Mouse (Mus musculus): ENCODE results near the gene Gm28308.

The Gm28308 gene

GRCm38 (mm10) chr6:52213119-52213986, at the start of gene Gm28308, which contains the start of gene Hoxa3:
TSS of gene Gm28308 (minus strand) at chr6:52213339.
TSS of gene Hoxa3 (minus strand) at chr6:52213336.
- no peak for DNase-seq

GRCm38 (mm10) chr6:52262463-52263320, 49.6 kb upstream of the Gm28308 start:
- no peak for DNase-seq

GRCm38 (mm10) chr6:52261751-52262462, 48.8 kb upstream of the Gm28308 start:
- DNase-seq: no peak

- no peak for DNase-seq
Observed at GRCm38 (mm10) chr6:52260654-52261575, 47.8 kb upstream of the Gm28308 start, which contains the start of gene Hoxa13. TSS of gene Hoxa13 (minus strand) at chr6:52260880.

DNA sequence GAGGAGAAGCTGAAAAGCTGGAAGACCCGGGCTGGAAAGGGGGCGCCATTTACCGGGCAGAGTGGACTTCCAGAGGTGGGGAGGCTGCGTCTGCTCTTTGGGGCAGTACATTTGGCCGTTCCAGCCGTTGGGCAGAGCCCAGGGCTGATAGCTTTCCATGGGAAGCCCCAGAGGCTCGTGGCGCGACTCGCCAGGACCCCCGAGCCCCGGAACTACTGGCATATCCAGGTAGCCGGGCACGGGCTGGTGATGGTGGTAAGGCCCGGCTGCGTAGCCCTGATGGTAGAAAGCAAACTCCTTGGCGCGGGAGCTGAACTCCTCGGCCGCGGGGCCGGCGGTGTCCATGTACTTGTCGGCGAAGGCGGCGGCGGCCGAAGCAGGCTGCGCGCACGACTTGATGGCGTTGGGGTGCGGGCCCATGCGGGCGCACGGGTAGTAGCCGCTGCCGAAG, 46.7 kb upstream of the Gm28308 start:
- DNase-seq: no peak

DNA sequence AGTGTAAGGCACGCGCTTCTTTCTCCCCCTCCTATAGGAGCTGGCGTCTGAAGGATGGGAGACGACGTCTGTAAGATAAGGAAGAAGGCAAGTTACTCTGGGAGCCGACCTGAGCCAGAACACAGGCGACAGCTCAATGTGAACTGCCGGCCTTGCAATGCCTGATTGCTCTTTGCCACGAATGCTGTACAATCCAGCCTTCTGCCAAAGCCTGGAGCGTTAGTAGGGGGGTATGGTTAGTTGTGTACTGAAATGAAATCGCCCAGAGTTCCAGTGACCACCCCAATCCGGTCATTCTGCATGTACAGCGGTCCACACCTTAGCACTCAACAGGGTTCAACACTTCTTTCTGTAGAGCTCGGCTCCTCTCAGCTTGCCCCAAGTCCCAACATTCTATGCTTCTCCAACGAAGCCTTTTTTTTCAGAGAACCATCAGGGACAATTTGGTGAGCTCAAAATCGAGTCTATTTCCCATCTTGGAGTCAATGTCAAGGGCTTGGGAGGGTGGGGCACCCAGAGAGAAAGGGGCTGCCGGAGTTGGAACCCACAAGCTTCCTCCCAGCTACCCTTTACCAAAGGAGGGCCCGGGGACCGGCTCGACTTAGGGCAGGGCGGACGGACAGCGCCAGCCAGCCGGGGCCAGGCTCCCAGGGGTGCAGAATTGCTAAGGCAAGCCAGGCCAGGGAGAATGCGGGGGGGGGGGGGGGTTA, 46.1 kb upstream of the Gm28308 start:
- DNase-seq: no peak

DNA sequence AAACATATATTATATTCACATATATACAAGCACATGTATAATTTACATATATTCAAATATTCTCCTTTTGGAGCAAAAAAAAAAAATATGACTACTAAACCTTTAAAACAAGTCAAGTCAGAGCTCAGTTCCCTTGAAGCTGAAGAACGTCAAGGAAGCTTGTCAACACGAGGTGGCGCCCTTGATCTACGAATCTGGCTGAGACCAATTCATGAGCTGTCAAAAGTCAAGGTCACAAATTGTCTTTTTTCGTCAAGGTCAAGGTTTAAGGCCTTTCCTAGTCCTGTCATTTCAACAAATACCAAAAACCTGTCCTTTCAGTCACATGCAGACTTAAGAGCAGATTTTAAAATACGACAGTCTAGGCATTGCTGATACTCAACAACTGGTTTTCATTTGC, 43.8 kb upstream of the Gm28308 start:
- DNase-seq: peak; percentile 46

DNA sequence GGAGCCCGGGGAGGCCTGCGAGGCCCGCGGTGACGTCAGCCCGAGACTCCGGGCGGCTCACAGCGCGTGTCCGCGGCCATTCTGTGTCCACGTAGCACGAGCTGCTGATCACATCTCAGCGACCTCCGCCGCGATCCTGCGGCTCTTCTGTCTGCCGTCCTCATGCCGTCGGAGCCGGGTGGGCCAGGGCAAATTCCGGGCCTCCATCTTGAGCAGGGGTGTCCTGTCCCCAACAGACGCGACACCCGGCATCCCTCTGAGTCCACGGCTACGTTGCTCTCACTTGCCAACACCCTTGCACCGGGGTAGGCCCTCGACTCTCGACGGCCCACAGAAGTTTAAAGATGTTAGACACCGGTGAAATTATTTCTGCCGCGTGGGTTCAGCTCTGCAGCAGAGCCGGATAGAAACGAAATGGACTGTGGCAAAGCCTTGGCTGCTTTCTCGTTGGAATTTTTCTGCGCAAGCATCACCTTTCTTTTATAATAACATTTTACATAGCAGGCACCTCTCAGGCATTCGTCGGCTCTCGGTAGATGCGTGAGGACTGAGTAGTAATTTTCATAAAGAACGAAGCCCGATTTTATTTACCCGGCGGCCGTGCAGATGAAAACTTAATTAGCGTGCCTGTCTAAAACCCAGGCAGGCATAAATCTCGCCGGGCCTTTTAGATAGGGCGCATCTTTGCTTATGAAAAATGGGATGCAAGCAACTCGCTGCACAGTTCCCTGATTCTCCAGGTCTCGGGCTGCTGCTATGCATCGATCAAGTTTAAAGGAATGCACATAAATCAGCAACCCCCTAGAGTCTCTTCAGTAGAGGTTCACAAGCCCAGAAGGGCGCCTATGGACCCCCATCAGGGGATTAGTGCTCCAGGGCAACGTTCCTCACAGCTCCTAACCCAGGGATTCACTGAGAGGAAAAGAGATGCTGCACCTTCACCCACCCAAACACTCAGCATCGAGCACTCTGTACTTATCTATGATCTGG, 40.7 kb upstream of the Gm28308 start:
- no peak for DNase-seq

- DNase-seq: no peak
Observed at GRCm38 (mm10) chr6:52252775-52253376, 39.7 kb upstream of the Gm28308 start.

DNA sequence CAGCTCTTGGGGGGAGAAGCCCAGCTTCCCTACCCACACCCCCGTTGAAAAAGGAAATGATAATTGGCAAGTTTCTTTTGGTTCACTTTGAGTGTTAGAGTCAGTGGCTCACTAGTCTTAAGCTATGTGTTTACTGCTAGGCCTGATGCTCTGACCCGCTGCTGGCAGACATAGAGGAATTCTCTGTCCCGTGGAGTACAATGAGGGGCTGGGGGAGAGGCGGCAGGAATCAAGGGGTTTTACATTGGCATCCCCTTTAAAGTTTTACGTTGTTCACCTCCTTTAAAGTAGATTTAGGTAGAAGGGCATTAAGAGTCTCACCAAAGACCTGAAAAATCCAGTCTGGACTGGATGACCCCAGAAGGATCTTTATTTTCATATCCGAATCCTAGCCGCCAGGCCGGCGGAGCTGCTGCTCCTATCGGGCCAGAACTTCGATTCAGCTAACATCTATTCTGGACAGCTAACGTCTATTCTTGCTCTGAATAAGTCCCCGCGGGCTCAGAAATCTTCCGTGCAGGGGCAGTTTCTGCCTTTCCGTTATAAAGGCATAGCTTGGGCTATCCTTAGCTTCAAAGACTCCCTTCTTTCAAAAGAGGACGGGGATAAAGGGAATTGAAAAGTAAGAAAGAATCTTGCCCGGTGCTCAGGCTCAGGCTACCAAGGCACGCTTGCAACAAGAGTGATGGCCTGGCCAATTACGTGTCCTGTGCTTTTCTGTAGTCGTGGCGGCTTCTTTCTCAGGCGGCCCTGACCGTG, 39.1 kb upstream of the Gm28308 start:
- no peak for DNase-seq

DNA sequence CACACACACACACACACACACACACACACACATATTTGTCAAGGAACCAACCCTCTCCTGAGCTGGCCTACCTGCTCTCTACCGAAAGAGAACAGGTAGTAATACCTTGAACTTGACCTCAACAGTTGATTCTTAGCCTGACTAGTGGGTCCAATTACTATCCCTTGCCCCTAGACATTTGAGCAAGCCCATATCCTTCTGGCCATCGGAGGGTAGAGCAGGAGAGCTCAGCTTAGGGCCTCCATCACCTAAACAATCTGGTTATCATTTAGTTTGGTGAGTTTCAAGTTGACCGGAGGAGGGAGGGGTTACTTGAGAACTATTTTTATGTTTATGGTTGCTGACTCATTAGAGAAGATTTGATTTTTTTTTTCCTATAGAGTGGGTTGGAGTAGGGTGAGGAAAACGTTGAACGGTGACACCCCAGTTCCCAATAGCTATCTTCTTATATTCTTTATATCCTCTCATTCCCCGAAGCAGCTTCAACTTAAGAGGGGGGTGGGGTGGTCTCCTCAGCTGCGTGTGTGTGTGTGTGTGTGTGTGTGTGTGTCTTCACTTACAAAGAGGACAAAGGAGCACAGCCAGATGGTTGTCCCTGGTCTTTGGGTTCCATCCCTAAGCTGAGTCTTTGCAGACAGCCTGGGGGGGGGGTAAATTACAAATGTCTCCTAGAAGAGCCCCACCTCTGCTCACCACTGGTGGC, 38.2 kb upstream of the Gm28308 start:
- DNase-seq: no peak

- no peak for DNase-seq
Observed at GRCm38 (mm10) chr6:52249826-52250225, 36.7 kb upstream of the Gm28308 start.

- no peak for DNase-seq
Observed at GRCm38 (mm10) chr6:52249415-52249738, 36.2 kb upstream of the Gm28308 start.

GRCm38 (mm10) chr6:52248638-52249414, 35.7 kb upstream of the Gm28308 start:
- DNase-seq: no peak

DNA sequence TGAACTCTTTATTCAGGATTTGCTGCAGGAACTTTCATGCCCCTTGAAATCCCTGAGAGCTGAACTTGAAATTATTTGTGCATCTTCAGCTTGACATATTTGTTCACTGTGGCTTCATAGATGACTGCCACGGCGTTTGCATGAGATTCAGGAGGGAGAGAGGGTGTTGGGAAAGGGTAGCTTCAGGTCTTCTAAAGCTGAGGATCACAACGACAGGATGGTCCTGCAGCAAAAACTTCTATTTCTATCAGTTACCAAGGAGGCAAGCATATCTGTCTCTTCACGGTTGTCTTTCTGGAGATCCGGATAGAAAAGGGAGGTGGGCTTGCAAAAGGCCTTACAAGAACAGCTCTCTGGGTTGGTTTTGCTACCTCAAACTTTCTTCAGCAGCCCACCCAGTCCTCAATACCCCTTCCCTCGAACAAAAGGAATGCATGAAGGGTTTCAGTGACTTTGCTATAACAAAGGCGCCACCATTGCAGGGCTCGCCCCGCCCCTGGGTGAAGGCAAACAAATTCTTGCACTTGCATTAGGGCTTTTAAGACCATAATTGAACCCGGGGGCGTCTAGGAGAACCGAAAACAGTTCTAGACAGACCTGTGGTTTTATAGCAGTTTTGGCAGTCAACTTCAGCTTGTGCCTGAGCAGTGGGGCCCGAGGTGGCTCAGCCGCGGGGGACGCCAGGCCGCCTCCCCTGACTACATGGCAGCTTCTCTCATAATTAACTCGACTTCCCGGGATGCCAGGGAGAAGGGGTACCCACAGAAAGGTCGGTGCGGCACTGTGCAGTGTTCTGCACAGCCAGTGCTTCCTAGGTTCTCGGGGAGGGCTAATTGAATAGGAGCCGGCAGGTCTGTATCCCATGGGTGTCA, 34.9 kb upstream of the Gm28308 start:
- DNase-seq: no peak

- DNase-seq: no peak
Observed at GRCm38 (mm10) chr6:52246916-52247315, 33.8 kb upstream of the Gm28308 start.
